Mouse (Mus musculus) lung, embryonic 14.5 days (tissue): ENCODE results near the gene Msi2. TPM values are rescaled to one million over a fixed set of nuclear protein-coding genes. Genes with fewer than 3 reads are reported as not detected.
A peak's percentile ranks its signal among the peaks of the same experiment; 100 is the strongest.

Source experiments
- ATAC-seq: fragments of 200-750 bp; cut with Nextera tagmentation; 2 replicates; pipeline ENCODE4 v1.8.0; 2017; ENCODE audit warnings: mild to moderate bottlenecking, moderate TSS enrichment, moderate library complexity; ENCODE audit not compliant: insufficient read depth
- DNase-seq: peaks from one replicate; pipeline ENCODE4 v3.0.0-alpha.2; 2015
- H3K27ac ChIP-seq: fragments of 300-500 bp; sonication (generic); 2 replicates; pipeline ENCODE4 v1.5.1; 2014; ENCODE audit warnings: low read depth, mild to moderate bottlenecking, moderate library complexity
- H3K27me3 ChIP-seq: fragments of 300-500 bp; sonication (generic); 2 replicates; pipeline ENCODE4 v1.6.1; 2014; ENCODE audit warnings: low read length, control low read depth; ENCODE audit not compliant: insufficient read depth
- H3K36me3 ChIP-seq: fragments of 300-500 bp; sonication (generic); 2 replicates; pipeline ENCODE4 v1.6.1; 2014; ENCODE audit warnings: control low read depth; ENCODE audit not compliant: insufficient read depth
- H3K4me1 ChIP-seq: fragments of 300-500 bp; sonication (generic); 2 replicates; pipeline ENCODE4 v1.6.1; 2014; ENCODE audit warnings: antibody characterized with exemption, control low read depth; ENCODE audit not compliant: insufficient read depth
- H3K4me2 ChIP-seq: fragments of 300-500 bp; sonication (generic); 2 replicates; pipeline ENCODE4 v1.6.1; 2014; ENCODE audit warnings: mild to moderate bottlenecking
- H3K4me3 ChIP-seq: fragments of 300-500 bp; sonication (generic); 2 replicates; pipeline ENCODE4 v1.5.1; 2014; ENCODE audit warnings: low read depth, low read length
- H3K9ac ChIP-seq: fragments of 300-500 bp; sonication (generic); 2 replicates; pipeline ENCODE4 v1.6.1; 2014
- H3K9me3 ChIP-seq: fragments of 300-500 bp; sonication (generic); 2 replicates; pipeline ENCODE4 v1.6.1; 2016; ENCODE audit warnings: low read depth, low read length, control low read depth
- CTCF ChIP-seq: IDR thresholded peaks from 2 replicates; pipeline ENCODE4 v1.5.1; 2016; ENCODE audit warnings: antibody characterized with exemption, low read depth
- WGBS: fragments of 180-500 bp; shearing (Covaris S2); extraction: QIAGEN DNeasy Blood & Tissue Kit; methylation state at CpG from one replicate; pipeline ENCODE4 v1.1.7; 2014; 5-methylcytosine and 5-hydroxymethylcytosine counted together
- polyA plus RNA-seq: library from polyadenylated mRNA; unstranded; fragments of >200 nt; fragmentation: Nextera tagmentation; extraction: Ambion mirVana; gene quantifications from 2 replicates; pipeline ENCODE4 v1.2.1, GENCODE M21; 2014

The Msi2 gene
- polyA plus RNA-seq, 1 experiment from 2014 or later: 12.7 TPM

- no peaks in the 10 kb centered on the region for H3K36me3 ChIP-seq
- DNase-seq: no peak
- no peak overlapping the region for H3K9ac ChIP-seq
- H3K9me3 ChIP-seq: no peaks in the 10 kb centered on the region
- 33% methylated on average over 7 of the region's 7 CpGs for WGBS
- no peak for TF ChIP-seq CTCF
- H3K4me3 ChIP-seq: no peak overlapping the region
- H3K27me3 ChIP-seq: no peaks in the 10 kb centered on the region
- no peak overlapping the region for H3K27ac ChIP-seq
- ATAC-seq: no peak
- H3K4me2 ChIP-seq: no peak overlapping the region
- H3K4me1 ChIP-seq: peaks cover 19% of the 10 kb centered on the region; the same call in 1 of the 2 replicates
Measured at GRCm38 (mm10) chr11:88627327-88627726, 91.0 kb downstream of the Msi2 start.

- no peak for TF ChIP-seq CTCF
- peaks cover 23% of the 10 kb centered on the region; the same call in 1 of the 2 replicates for H3K4me1 ChIP-seq
- 76% methylated on average over 8 of the region's 8 CpGs for WGBS
Measured at GRCm38 (mm10) chr11:88626576-88626975, 91.7 kb downstream of the Msi2 start.

GRCm38 (mm10) chr11:88626061-88626460 is 92.3 kb downstream of the Msi2 start:
- ATAC-seq (no peak), DNase-seq (no peak)
- Histone ChIP-seq H3K9me3 (no peaks in the 10 kb centered on the region), H3K4me3 (no peak overlapping the region), H3K27ac (no peak overlapping the region), H3K4me2 (no peak overlapping the region), H3K4me1 (peaks cover 27% of the 10 kb centered on the region), H3K9ac (no peak overlapping the region), H3K36me3 (no peaks in the 10 kb centered on the region), H3K27me3 (no peaks in the 10 kb centered on the region)
- TF ChIP-seq CTCF: no peak
- 84% methylated on average over 9 of the region's 9 CpGs for WGBS

More at GRCm38 (mm10) chr11:88626576-88626975, 91.7 kb downstream of the Msi2 start:
- no peak overlapping the region for H3K4me2 ChIP-seq
- H3K27me3 ChIP-seq: no peaks in the 10 kb centered on the region
- no peak overlapping the region for H3K27ac ChIP-seq
- H3K9me3 ChIP-seq: no peaks in the 10 kb centered on the region
- DNase-seq (no peak), ATAC-seq (no peak)
- H3K36me3 ChIP-seq: no peaks in the 10 kb centered on the region
- no peak overlapping the region for H3K4me3 ChIP-seq
- H3K9ac ChIP-seq: no peak overlapping the region

GRCm38 (mm10) chr11:88625063-88625462 is 93.2 kb downstream of the Msi2 start:
- DNase-seq (no peak), ATAC-seq (no peak)
- peaks cover 29% of the 10 kb centered on the region for H3K4me1 ChIP-seq
- no peaks in the 10 kb centered on the region for H3K36me3 ChIP-seq
- H3K27me3 ChIP-seq: no peaks in the 10 kb centered on the region
- no peak for TF ChIP-seq CTCF
- H3K4me2 ChIP-seq: no peak overlapping the region
- H3K9ac ChIP-seq: no peak overlapping the region
- no peaks in the 10 kb centered on the region for H3K9me3 ChIP-seq
- no peak overlapping the region for H3K27ac ChIP-seq
- H3K4me3 ChIP-seq: no peak overlapping the region
- 66% methylated on average over 14 of the region's 14 CpGs for WGBS

GRCm38 (mm10) chr11:88624627-88625026 is 93.7 kb downstream of the Msi2 start:
- Histone ChIP-seq H3K36me3 (no peaks in the 10 kb centered on the region), H3K9ac (no peak overlapping the region), H3K4me2 (no peak overlapping the region), H3K4me3 (no peak overlapping the region), H3K4me1 (peaks cover 33% of the 10 kb centered on the region), H3K27me3 (no peaks in the 10 kb centered on the region), H3K9me3 (no peaks in the 10 kb centered on the region), H3K27ac (no peak overlapping the region)
- ATAC-seq (no peak), DNase-seq (no peak)
- WGBS: 69% methylated on average over 6 of the region's 6 CpGs
- no peak for TF ChIP-seq CTCF

- ATAC-seq (no peak), DNase-seq (no peak)
- Histone ChIP-seq H3K4me3 (no peak overlapping the region), H3K9me3 (no peaks in the 10 kb centered on the region), H3K4me1 (peaks cover 41% of the 10 kb centered on the region), H3K36me3 (no peaks in the 10 kb centered on the region), H3K27me3 (no peaks in the 10 kb centered on the region), H3K27ac (no peak overlapping the region), H3K4me2 (no peak overlapping the region), H3K9ac (no peak overlapping the region)
- WGBS: 72% methylated on average over 6 of the region's 6 CpGs
- TF ChIP-seq CTCF: no peak
Measured at GRCm38 (mm10) chr11:88623671-88624070, 94.6 kb downstream of the Msi2 start.

- Histone ChIP-seq H3K27me3 (no peaks in the 10 kb centered on the region), H3K4me3 (no peak overlapping the region), H3K36me3 (no peaks in the 10 kb centered on the region), H3K9ac (no peak overlapping the region), H3K4me2 (no peak overlapping the region), H3K27ac (peak overlapping the region; percentile 66), H3K4me1 (peaks cover 42% of the 10 kb centered on the region), H3K9me3 (no peaks in the 10 kb centered on the region)
- ATAC-seq (no peak), DNase-seq (peak; percentile 64)
- WGBS: 33% methylated on average over 6 of the region's 6 CpGs
- TF ChIP-seq CTCF: no peak
Measured at GRCm38 (mm10) chr11:88622496-88622895, 95.8 kb downstream of the Msi2 start.

- 54% methylated on average over 4 of the region's 4 CpGs for WGBS
- H3K9me3 ChIP-seq: no peaks in the 10 kb centered on the region
- H3K9ac ChIP-seq: no peak overlapping the region
- no peak overlapping the region for H3K4me2 ChIP-seq
- DNase-seq: no peak
- TF ChIP-seq CTCF: no peak
- H3K4me3 ChIP-seq: no peak overlapping the region
- peaks cover 40% of the 10 kb centered on the region for H3K4me1 ChIP-seq
- no peaks in the 10 kb centered on the region for H3K27me3 ChIP-seq
- H3K36me3 ChIP-seq: no peaks in the 10 kb centered on the region
- H3K27ac ChIP-seq: no peak overlapping the region
- ATAC-seq: no peak
Measured at GRCm38 (mm10) chr11:88621789-88622188, 96.5 kb downstream of the Msi2 start.
